Mouse (Mus musculus): ENCODE data around the gene Pom121l2. TPM values are rescaled to one million over a fixed set of nuclear protein-coding genes. Genes with fewer than 3 reads are reported as not detected.
A peak's percentile ranks its signal among the peaks of the same experiment; 100 is the strongest.

Pom121l2 gene
- polyA plus RNA-seq, 1 experiment, result not detected

- no peak overlapping the region for H3K4me3 ChIP-seq (ENCODE audit: low read depth, low read length)
- WGBS, result 60% methylated on average over 3 of the region's 3 CpGs
- H3K27ac ChIP-seq (ENCODE audit: insufficient read depth, low read depth, low read length), result 0 out of 2 replicates have a peak overlapping the region, but pooled peaks have one; percentile 38
- H3K4me1 ChIP-seq (ENCODE audit: control insufficient read depth, insufficient read depth, insufficient read length, low read length), result peaks cover 8% of the 10 kb centered on the region; the same call in 1 of the 2 replicates
- H3K36me3 ChIP-seq (ENCODE audit: control insufficient read depth, insufficient read depth, low read length), result no peaks in the 10 kb centered on the region
- H3K27me3 ChIP-seq (ENCODE audit: control insufficient read depth, insufficient read depth, low read length), result no peaks in the 10 kb centered on the region
- no peak for TF ChIP-seq CTCF (IDR thresholded peaks at IDR 0.05; ENCODE audit: extremely low read depth, insufficient read length, insufficient replicate concordance, low read depth, low read length)
- no peak for TF ChIP-seq POLR2A (IDR thresholded peaks at IDR 0.05; ENCODE audit: low read depth, low read length)
Measured at GRCm38 (mm10) chr13:22036986-22037385, 56.0 kb downstream of the Pom121l2 start.

DNA sequence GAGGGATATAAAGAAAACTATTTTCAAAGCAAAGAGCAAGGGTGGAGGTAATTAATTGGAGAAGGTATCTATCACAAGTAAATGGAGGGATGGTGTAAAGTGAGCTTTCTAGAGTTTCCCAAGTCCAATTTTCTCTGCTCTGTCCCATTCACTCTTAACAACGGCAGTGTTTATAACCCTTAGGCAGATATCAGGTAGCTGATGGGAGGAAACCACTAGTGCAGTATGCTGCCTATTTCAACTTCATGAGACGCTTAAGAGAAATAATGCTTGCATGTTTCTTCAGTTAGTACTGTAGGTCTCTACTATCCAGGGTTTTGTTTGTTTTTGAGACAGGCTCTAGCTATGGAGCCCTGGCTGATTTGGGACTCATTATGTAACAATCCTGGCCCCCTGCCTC, 56.4 kb downstream of the Pom121l2 start:
- TF ChIP-seq CTCF (IDR thresholded peaks at IDR 0.05; ENCODE audit: extremely low read depth, insufficient read length, insufficient replicate concordance, low read depth, low read length) (no peak), POLR2A (IDR thresholded peaks at IDR 0.05; ENCODE audit: low read depth, low read length) (no peak)
- Histone ChIP-seq H3K4me1 (ENCODE audit: control insufficient read depth, insufficient read depth, insufficient read length, low read length) (peaks cover 10% of the 10 kb centered on the region; the same call in 1 of the 2 replicates), H3K27ac (ENCODE audit: insufficient read depth, low read depth, low read length) (no peak overlapping the region), H3K4me3 (ENCODE audit: low read depth, low read length) (no peak overlapping the region), H3K27me3 (ENCODE audit: control insufficient read depth, insufficient read depth, low read length) (no peaks in the 10 kb centered on the region), H3K36me3 (ENCODE audit: control insufficient read depth, insufficient read depth, low read length) (no peaks in the 10 kb centered on the region)
- WGBS, result 71% methylated on average over 2 of the region's 2 CpGs

Other genes with a start within 250 kb of the Pom121l2 start
- gene Hist1h4j, start 246.1 kb upstream of the Pom121l2 start, polyA plus RNA-seq (2012; rRNA removed), result 6.4 and 6.5 TPM in 2 replicates
- gene Hist1h4k, start 230.7 kb upstream of the Pom121l2 start, polyA plus RNA-seq (2012; rRNA removed), result 35.5 and 55.4 TPM in 2 replicates
- 40.0 and 60.2 TPM in 2 replicates for gene Hist1h2ak, start 227.4 kb upstream of the Pom121l2 start, polyA plus RNA-seq (2012; rRNA removed)
- 13.6 and 21.8 TPM in 2 replicates for gene Hist1h2bn, start 227.1 kb upstream of the Pom121l2 start, polyA plus RNA-seq (2012; rRNA removed)
- 2.0 and 2.6 TPM in 2 replicates for gene Hist1h1b, start 200.6 kb upstream of the Pom121l2 start, polyA plus RNA-seq (2012; rRNA removed)
- 57.4 and 74.0 TPM in 2 replicates for gene Hist1h3i, start 197.8 kb upstream of the Pom121l2 start, polyA plus RNA-seq (2012; rRNA removed)
- gene Hist1h2an, start 194.0 kb upstream of the Pom121l2 start, polyA plus RNA-seq (2012; rRNA removed), result 33.8 and 67.8 TPM in 2 replicates
- gene Hist1h2bp, start 193.7 kb upstream of the Pom121l2 start, polyA plus RNA-seq (2012; rRNA removed), result 2.7 and 8.3 TPM in 2 replicates
- 31.1 and 32.0 TPM in 2 replicates for gene Hist1h2bq, start 171.0 kb upstream of the Pom121l2 start, polyA plus RNA-seq (2012; rRNA removed)
- not detected in 2 replicates for gene Hist1h2ao, start 170.7 kb upstream of the Pom121l2 start, polyA plus RNA-seq (2012; rRNA removed)
- gene Hist1h4m, start 169.4 kb upstream of the Pom121l2 start, polyA plus RNA-seq (2012; rRNA removed), result 16.0 TPM in 1 of 2 replicates, not detected in the other
- gene Hist1h4n, start 149.0 kb upstream of the Pom121l2 start, polyA plus RNA-seq (2012; rRNA removed), result 30.7 and 41.0 TPM in 2 replicates
- gene Hist1h2ap, start 147.7 kb upstream of the Pom121l2 start, polyA plus RNA-seq (2012; rRNA removed), result 1,042 and 2,404 TPM in 2 replicates
- 27.4 and 35.4 TPM in 2 replicates for gene Hist1h2br, start 147.5 kb upstream of the Pom121l2 start, polyA plus RNA-seq (2012; rRNA removed)
- 0.13 and 0.23 TPM in 2 replicates for gene Zfp184, start 36.1 kb upstream of the Pom121l2 start, polyA plus RNA-seq (2012; rRNA removed)
- 1.2 and 2.0 TPM in 2 replicates for gene Prss16, start 28.5 kb downstream of the Pom121l2 start, polyA plus RNA-seq (2012; rRNA removed)
- 106 and 238 TPM in 2 replicates for gene Hist1h2ah, start 54.4 kb downstream of the Pom121l2 start, polyA plus RNA-seq (2012; rRNA removed)
- 34.9 and 41.4 TPM in 2 replicates for gene Hist1h2bk, start 54.7 kb downstream of the Pom121l2 start, polyA plus RNA-seq (2012; rRNA removed)
- 6.3 and 10.1 TPM in 2 replicates for gene Hist1h4i, start 60.2 kb downstream of the Pom121l2 start, polyA plus RNA-seq (2012; rRNA removed)
- gene Hist1h2ag, start 61.8 kb downstream of the Pom121l2 start, polyA plus RNA-seq (2012; rRNA removed), result 22.6 and 24.8 TPM in 2 replicates
- gene Hist1h2bj, start 62.0 kb downstream of the Pom121l2 start, polyA plus RNA-seq (2012; rRNA removed), result 16.9 and 21.2 TPM in 2 replicates
- not detected in 2 replicates for gene Vmn1r188, start 103.2 kb downstream of the Pom121l2 start, polyA plus RNA-seq (2012; rRNA removed)
- gene Vmn1r189, start 124.6 kb downstream of the Pom121l2 start, polyA plus RNA-seq (2012; rRNA removed), result not detected in 2 replicates
- gene Vmn1r191, start 202.8 kb downstream of the Pom121l2 start, polyA plus RNA-seq (2012; rRNA removed), result not detected in 2 replicates
- not detected in 2 replicates for gene Vmn1r192, start 209.9 kb downstream of the Pom121l2 start, polyA plus RNA-seq (2012; rRNA removed)
- gene Vmn1r193, start 242.0 kb downstream of the Pom121l2 start, polyA plus RNA-seq (2012; rRNA removed), result not detected in 2 replicates